Mouse (Mus musculus): Measurements from ENCODE around the gene Ly9. TPM values are rescaled to one million over a fixed set of nuclear protein-coding genes. Genes with fewer than 3 reads are reported as not detected.

Ly9 gene
- polyA plus RNA-seq, 1 experiment from 2014 or later = not detected

GRCm38 (mm10) chr1:171584584-171584983, 22.6 kb downstream of the Ly9 start:
- no peaks in the 10 kb centered on the region for H3K9me3 ChIP-seq (ENCODE audit: control insufficient read depth, low read length)
- no peak overlapping the region for H3K4me2 ChIP-seq (ENCODE audit: low read length)
- no peak for ATAC-seq (ENCODE audit: insufficient number of reproducible peaks, insufficient read depth, low FRiP score, low read depth)
- H3K27ac ChIP-seq (replicated peaks in 1 of 2; ENCODE audit: control insufficient read depth in 1 of 2, insufficient read depth in 1 of 2, low read depth in 2 of 2, low read length in 2 of 2) = no peak overlapping the region
- 45% methylated on average over 2 of the region's 2 CpGs for WGBS
- no peak overlapping the region for H3K9ac ChIP-seq (ENCODE audit: low read length)
- peaks cover 3% of the 10 kb centered on the region; the same call in 1 of the 2 replicates for H3K27me3 ChIP-seq (ENCODE audit: control insufficient read depth, insufficient read depth, low read length)
- H3K4me3 ChIP-seq (ENCODE audit: control insufficient read depth in 1 of 2, insufficient read depth in 1 of 2, low read depth in 1 of 2, low read length in 2 of 2) = no peak overlapping the region
- no peaks in the 10 kb centered on the region for H3K36me3 ChIP-seq (ENCODE audit: control insufficient read depth, insufficient read depth, low read length)
- H3K4me1 ChIP-seq (ENCODE audit: control insufficient read depth in 2 of 2, insufficient read depth in 2 of 2, low read length in 2 of 2) = no peaks in the 10 kb centered on the region

GRCm38 (mm10) chr1:171577168-171577567, 30.0 kb downstream of the Ly9 start:
- 84% methylated on average over 7 of the region's 7 CpGs for WGBS
- no peak overlapping the region for H3K27ac ChIP-seq (replicated peaks in 1 of 2; ENCODE audit: control insufficient read depth in 1 of 2, insufficient read depth in 1 of 2, low read depth in 2 of 2, low read length in 2 of 2)
- no peaks in the 10 kb centered on the region for H3K4me1 ChIP-seq (ENCODE audit: control insufficient read depth in 2 of 2, insufficient read depth in 2 of 2, low read length in 2 of 2)
- H3K36me3 ChIP-seq (ENCODE audit: control insufficient read depth, insufficient read depth, low read length) = no peaks in the 10 kb centered on the region
- H3K9ac ChIP-seq (ENCODE audit: low read length) = no peak overlapping the region
- peaks cover 3% of the 10 kb centered on the region; the same call in 1 of the 2 replicates for H3K27me3 ChIP-seq (ENCODE audit: control insufficient read depth, insufficient read depth, low read length)
- no peaks in the 10 kb centered on the region for H3K9me3 ChIP-seq (ENCODE audit: control insufficient read depth, low read length)
- no peak for ATAC-seq (ENCODE audit: insufficient number of reproducible peaks, insufficient read depth, low FRiP score, low read depth)
- H3K4me3 ChIP-seq (ENCODE audit: control insufficient read depth in 1 of 2, insufficient read depth in 1 of 2, low read depth in 1 of 2, low read length in 2 of 2) = no peak overlapping the region
- H3K4me2 ChIP-seq (ENCODE audit: low read length) = no peak overlapping the region

- no peaks in the 10 kb centered on the region for H3K36me3 ChIP-seq (ENCODE audit: control insufficient read depth, insufficient read depth, low read length)
- 63% methylated on average over 2 of the region's 2 CpGs for WGBS
- no peak for ATAC-seq (ENCODE audit: insufficient number of reproducible peaks, insufficient read depth, low FRiP score, low read depth)
- H3K4me2 ChIP-seq (ENCODE audit: low read length) = no peak overlapping the region
- no peak overlapping the region for H3K9ac ChIP-seq (ENCODE audit: low read length)
- H3K27ac ChIP-seq (replicated peaks in 1 of 2; ENCODE audit: control insufficient read depth in 1 of 2, insufficient read depth in 1 of 2, low read depth in 2 of 2, low read length in 2 of 2) = no peak overlapping the region
- no peaks in the 10 kb centered on the region for H3K9me3 ChIP-seq (ENCODE audit: control insufficient read depth, low read length)
- H3K27me3 ChIP-seq (ENCODE audit: control insufficient read depth, insufficient read depth, low read length) = no peaks in the 10 kb centered on the region
- H3K4me1 ChIP-seq (ENCODE audit: control insufficient read depth in 2 of 2, insufficient read depth in 2 of 2, low read length in 2 of 2) = no peaks in the 10 kb centered on the region
- H3K4me3 ChIP-seq (ENCODE audit: control insufficient read depth in 1 of 2, insufficient read depth in 1 of 2, low read depth in 1 of 2, low read length in 2 of 2) = no peak overlapping the region
These were observed 38.8 kb downstream of the Ly9 start for GRCm38 (mm10) chr1:171568436-171568835.

- 21% methylated on average over 8 of the region's 8 CpGs for WGBS
- Histone ChIP-seq H3K9ac (ENCODE audit: low read length) (no peak overlapping the region), H3K4me1 (ENCODE audit: control insufficient read depth in 2 of 2, insufficient read depth in 2 of 2, low read length in 2 of 2) (no peaks in the 10 kb centered on the region), H3K4me2 (ENCODE audit: low read length) (no peak overlapping the region), H3K4me3 (ENCODE audit: control insufficient read depth in 1 of 2, insufficient read depth in 1 of 2, low read depth in 1 of 2, low read length in 2 of 2) (no peak overlapping the region), H3K27ac (replicated peaks in 1 of 2; ENCODE audit: control insufficient read depth in 1 of 2, insufficient read depth in 1 of 2, low read depth in 2 of 2, low read length in 2 of 2) (no peak overlapping the region), H3K9me3 (ENCODE audit: control insufficient read depth, low read length) (no peaks in the 10 kb centered on the region), H3K36me3 (ENCODE audit: control insufficient read depth, insufficient read depth, low read length) (no peaks in the 10 kb centered on the region), H3K27me3 (ENCODE audit: control insufficient read depth, insufficient read depth, low read length) (no peaks in the 10 kb centered on the region)
- ATAC-seq (ENCODE audit: insufficient number of reproducible peaks, insufficient read depth, low FRiP score, low read depth) = no peak
These were observed 40.4 kb downstream of the Ly9 start for GRCm38 (mm10) chr1:171566777-171567176.

GRCm38 (mm10) chr1:171565888-171566287, 41.3 kb downstream of the Ly9 start:
- no peak for ATAC-seq (ENCODE audit: insufficient number of reproducible peaks, insufficient read depth, low FRiP score, low read depth)
- Histone ChIP-seq H3K4me2 (ENCODE audit: low read length) (no peak overlapping the region), H3K36me3 (ENCODE audit: control insufficient read depth, insufficient read depth, low read length) (no peaks in the 10 kb centered on the region), H3K4me1 (ENCODE audit: control insufficient read depth in 2 of 2, insufficient read depth in 2 of 2, low read length in 2 of 2) (no peaks in the 10 kb centered on the region; a peak in 1 of 4 replicates), H3K4me3 (ENCODE audit: control insufficient read depth in 1 of 2, insufficient read depth in 1 of 2, low read depth in 1 of 2, low read length in 2 of 2) (no peak overlapping the region), H3K9me3 (ENCODE audit: control insufficient read depth, low read length) (no peaks in the 10 kb centered on the region), H3K27me3 (ENCODE audit: control insufficient read depth, insufficient read depth, low read length) (no peaks in the 10 kb centered on the region), H3K27ac (replicated peaks in 1 of 2; ENCODE audit: control insufficient read depth in 1 of 2, insufficient read depth in 1 of 2, low read depth in 2 of 2, low read length in 2 of 2) (no peak overlapping the region), H3K9ac (ENCODE audit: low read length) (no peak overlapping the region)
- 38% methylated on average over 4 of the region's 4 CpGs for whole genome bisulfite sequencing

- no peak overlapping the region for H3K4me3 ChIP-seq (ENCODE audit: control insufficient read depth in 1 of 2, insufficient read depth in 1 of 2, low read depth in 1 of 2, low read length in 2 of 2)
- no peaks in the 10 kb centered on the region; a peak in 1 of 4 replicates for H3K4me1 ChIP-seq (ENCODE audit: control insufficient read depth in 2 of 2, insufficient read depth in 2 of 2, low read length in 2 of 2)
- no peak for ATAC-seq (ENCODE audit: insufficient number of reproducible peaks, insufficient read depth, low FRiP score, low read depth)
- 63% methylated on average over 3 of the region's 3 CpGs for WGBS
- H3K4me2 ChIP-seq (ENCODE audit: low read length) = no peak overlapping the region
- no peaks in the 10 kb centered on the region for H3K27me3 ChIP-seq (ENCODE audit: control insufficient read depth, insufficient read depth, low read length)
- H3K36me3 ChIP-seq (ENCODE audit: control insufficient read depth, insufficient read depth, low read length) = no peaks in the 10 kb centered on the region
- H3K27ac ChIP-seq (replicated peaks in 1 of 2; ENCODE audit: control insufficient read depth in 1 of 2, insufficient read depth in 1 of 2, low read depth in 2 of 2, low read length in 2 of 2) = no peak overlapping the region
- no peak overlapping the region for H3K9ac ChIP-seq (ENCODE audit: low read length)
- H3K9me3 ChIP-seq (ENCODE audit: control insufficient read depth, low read length) = no peaks in the 10 kb centered on the region
These were observed 43.0 kb downstream of the Ly9 start for GRCm38 (mm10) chr1:171564247-171564646.

- H3K9ac ChIP-seq (ENCODE audit: low read length) = no peak overlapping the region
- no peak overlapping the region for H3K4me3 ChIP-seq (ENCODE audit: control insufficient read depth in 1 of 2, insufficient read depth in 1 of 2, low read depth in 1 of 2, low read length in 2 of 2)
- no peak overlapping the region for H3K4me2 ChIP-seq (ENCODE audit: low read length)
- no peak for ATAC-seq (ENCODE audit: insufficient number of reproducible peaks, insufficient read depth, low FRiP score, low read depth)
- H3K36me3 ChIP-seq (ENCODE audit: control insufficient read depth, insufficient read depth, low read length) = no peaks in the 10 kb centered on the region
- H3K27me3 ChIP-seq (ENCODE audit: control insufficient read depth, insufficient read depth, low read length) = no peaks in the 10 kb centered on the region
- no peaks in the 10 kb centered on the region; a peak in 1 of 4 replicates for H3K4me1 ChIP-seq (ENCODE audit: control insufficient read depth in 2 of 2, insufficient read depth in 2 of 2, low read length in 2 of 2)
- WGBS = 66% methylated on average over 2 of the region's 2 CpGs
- no peaks in the 10 kb centered on the region for H3K9me3 ChIP-seq (ENCODE audit: control insufficient read depth, low read length)
- no peak overlapping the region for H3K27ac ChIP-seq (replicated peaks in 1 of 2; ENCODE audit: control insufficient read depth in 1 of 2, insufficient read depth in 1 of 2, low read depth in 2 of 2, low read length in 2 of 2)
These were observed 44.2 kb downstream of the Ly9 start for GRCm38 (mm10) chr1:171563042-171563441.

- 68% methylated on average over 8 of the region's 11 CpGs for WGBS
- no peak for ATAC-seq (ENCODE audit: insufficient number of reproducible peaks, insufficient read depth, low FRiP score, low read depth)
- Histone ChIP-seq H3K27me3 (ENCODE audit: control insufficient read depth, insufficient read depth, low read length) (no peaks in the 10 kb centered on the region), H3K36me3 (ENCODE audit: control insufficient read depth, insufficient read depth, low read length) (no peaks in the 10 kb centered on the region), H3K9me3 (ENCODE audit: control insufficient read depth, low read length) (no peaks in the 10 kb centered on the region), H3K9ac (ENCODE audit: low read length) (no peak overlapping the region), H3K27ac (replicated peaks in 1 of 2; ENCODE audit: control insufficient read depth in 1 of 2, insufficient read depth in 1 of 2, low read depth in 2 of 2, low read length in 2 of 2) (no peak overlapping the region), H3K4me3 (ENCODE audit: control insufficient read depth in 1 of 2, insufficient read depth in 1 of 2, low read depth in 1 of 2, low read length in 2 of 2) (no peak overlapping the region), H3K4me2 (ENCODE audit: low read length) (no peak overlapping the region), H3K4me1 (ENCODE audit: control insufficient read depth in 2 of 2, insufficient read depth in 2 of 2, low read length in 2 of 2) (no peaks in the 10 kb centered on the region; a peak in 1 of 4 replicates)
These were observed 45.5 kb downstream of the Ly9 start for GRCm38 (mm10) chr1:171561639-171562225.

All from heart, embryonic 14.5 days (tissue).